Mouse (Mus musculus): ENCODE results near the gene Scd2. TPM values are rescaled to one million over a fixed set of nuclear protein-coding genes. Genes with fewer than 3 reads are reported as not detected.
"Not testable (repeated sequence)": the region's sequence is repeated elsewhere in the genome, so short reads cannot be mapped to it uniquely, and the experiment has no call there.

The Scd2 gene
- polyA plus RNA-seq, 1 experiment from 2014 or later, result 224 TPM

DNA sequence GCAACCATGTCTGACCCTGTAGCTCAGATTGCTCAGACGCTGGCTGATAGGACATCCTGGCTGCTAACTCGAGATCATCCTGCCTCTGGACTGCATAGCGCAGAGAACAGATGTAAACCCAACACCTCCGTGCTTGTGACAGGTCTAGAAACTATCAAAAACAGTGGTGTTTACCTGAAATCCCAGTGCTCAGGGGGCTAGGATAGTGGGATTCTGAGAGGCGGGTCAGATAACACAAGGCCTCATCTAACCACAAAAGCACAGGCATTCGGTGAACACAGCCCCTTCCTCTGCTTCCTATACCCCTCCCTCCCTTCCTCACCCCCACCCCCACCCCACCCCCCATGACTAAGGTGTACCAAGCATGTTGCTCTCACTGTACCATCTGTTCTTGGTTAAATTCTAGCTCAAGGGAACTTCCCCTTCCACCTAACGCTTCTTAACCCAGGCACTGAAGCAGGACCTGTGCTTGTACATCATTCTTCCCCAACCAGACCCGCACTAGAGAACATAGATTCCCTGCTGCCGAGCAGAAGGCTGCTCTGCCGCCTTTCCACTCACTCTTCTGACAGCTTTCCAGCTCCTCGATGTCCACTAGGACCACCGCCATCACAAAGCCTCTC is 41.4 kb upstream of the Scd2 start:
- DNase-seq (ENCODE audit: low spot score), result no peak
- no peak overlapping the region for H3K9ac ChIP-seq (ENCODE audit: low read depth, low read length)
- no peak for ATAC-seq (ENCODE audit: low read depth)
- peaks cover 7% of the 10 kb centered on the region for H3K4me1 ChIP-seq (ENCODE audit: control insufficient read depth, insufficient read depth, low read length)
- H3K36me3 ChIP-seq (ENCODE audit: control insufficient read depth, insufficient read depth, low read length), result no peaks in the 10 kb centered on the region
- H3K4me2 ChIP-seq (ENCODE audit: low read depth, low read length), result no peak overlapping the region
- H3K9me3 ChIP-seq (ENCODE audit: control insufficient read depth, low read length), result no peaks in the 10 kb centered on the region
- no peaks in the 10 kb centered on the region for H3K27me3 ChIP-seq (replicated peaks; ENCODE audit: control insufficient read depth, insufficient read depth, low read length)
- no peak overlapping the region for H3K4me3 ChIP-seq (ENCODE audit: low read depth, low read length)
- 43% methylated on average over 12 of the region's 12 CpGs for WGBS
- H3K27ac ChIP-seq (replicated peaks; ENCODE audit: low read depth, low read length), result no peak overlapping the region

DNA sequence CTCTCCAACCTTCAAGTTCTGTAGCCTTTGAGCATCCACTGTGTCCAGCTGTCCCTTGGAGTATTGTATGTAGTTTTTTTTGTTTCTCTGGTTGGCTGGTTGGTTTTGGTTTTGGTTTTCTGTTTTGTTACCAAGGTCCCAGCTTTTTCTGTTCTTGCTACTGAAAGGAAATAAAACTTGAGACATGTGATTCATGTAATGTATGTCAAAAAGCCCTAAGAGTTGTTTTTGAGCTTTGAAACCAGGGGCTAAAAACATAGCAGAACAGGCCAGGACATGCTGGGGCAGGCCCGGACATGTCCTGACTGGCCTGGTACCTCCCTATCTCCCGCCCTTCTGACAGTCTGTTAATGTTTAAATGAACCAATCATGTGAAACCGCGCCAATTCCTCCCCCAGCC is 39.4 kb upstream of the Scd2 start:
- DNase-seq (ENCODE audit: low spot score); H3K4me1 ChIP-seq (ENCODE audit: control insufficient read depth, insufficient read depth, low read length); H3K9me3 ChIP-seq (ENCODE audit: control insufficient read depth, low read length); H3K4me2 ChIP-seq (ENCODE audit: low read depth, low read length); H3K27ac ChIP-seq (replicated peaks; ENCODE audit: low read depth, low read length); H3K36me3 ChIP-seq (ENCODE audit: control insufficient read depth, insufficient read depth, low read length); H3K9ac ChIP-seq (ENCODE audit: low read depth, low read length); H3K4me3 ChIP-seq (ENCODE audit: low read depth, low read length); H3K27me3 ChIP-seq (replicated peaks; ENCODE audit: control insufficient read depth, insufficient read depth, low read length); ATAC-seq (ENCODE audit: low read depth): not testable (repeated sequence)
- WGBS, result 83% methylated on average over 2 of the region's 4 CpGs

DNA sequence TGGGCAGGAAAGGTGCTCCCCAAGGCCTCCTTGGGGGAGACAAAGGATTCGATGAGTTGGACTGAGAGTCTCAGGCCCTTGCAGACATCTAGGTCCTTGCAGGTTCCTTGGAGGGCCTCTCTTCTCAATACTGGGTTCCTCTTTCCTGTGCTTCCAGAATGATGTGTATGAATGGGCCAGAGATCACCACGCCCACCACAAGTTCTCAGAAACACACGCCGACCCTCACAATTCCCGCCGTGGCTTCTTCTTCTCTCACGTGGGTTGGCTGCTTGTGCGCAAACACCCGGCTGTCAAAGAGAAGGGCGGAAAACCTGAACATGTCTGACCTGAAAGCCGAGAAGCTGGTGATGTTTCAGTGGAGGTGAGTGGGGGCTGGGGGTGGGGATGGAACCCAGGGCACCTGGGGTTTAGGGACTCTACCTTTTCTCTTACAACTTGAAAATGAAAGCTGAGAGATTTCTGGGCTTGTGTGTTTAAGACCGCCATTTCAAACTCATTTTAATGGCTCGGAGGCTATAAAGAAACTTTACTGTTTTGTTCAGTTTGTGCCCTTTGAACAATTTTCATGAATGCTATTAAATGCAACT is 36.0 kb upstream of the Scd2 start:
- 87% methylated on average over 13 of the region's 13 CpGs for WGBS

DNA sequence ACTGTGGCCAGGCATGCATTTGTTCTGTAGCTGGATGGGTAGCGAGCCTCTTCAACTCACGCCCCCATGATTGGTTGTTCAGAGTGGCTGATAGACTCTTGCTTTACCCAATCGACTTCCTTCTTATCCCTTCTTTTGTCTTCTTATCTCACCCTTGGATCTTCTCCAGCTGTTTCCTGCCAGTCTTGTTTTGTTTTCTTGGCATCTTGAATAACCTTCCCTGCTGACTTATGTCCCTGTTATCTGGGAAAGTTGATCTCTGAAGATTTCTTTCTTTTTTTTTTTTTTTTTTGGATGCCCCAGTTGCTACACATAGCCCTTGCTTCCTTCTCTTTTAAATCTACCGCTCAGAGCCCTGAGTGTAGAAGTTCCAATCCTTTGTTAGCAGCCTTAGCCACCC is 34.0 kb upstream of the Scd2 start:
- Histone ChIP-seq H3K4me2 (ENCODE audit: low read depth, low read length) (no peak overlapping the region), H3K27me3 (replicated peaks; ENCODE audit: control insufficient read depth, insufficient read depth, low read length) (no peaks in the 10 kb centered on the region), H3K9me3 (ENCODE audit: control insufficient read depth, low read length) (no peaks in the 10 kb centered on the region), H3K4me3 (ENCODE audit: low read depth, low read length) (no peak overlapping the region), H3K36me3 (ENCODE audit: control insufficient read depth, insufficient read depth, low read length) (no peaks in the 10 kb centered on the region), H3K27ac (replicated peaks; ENCODE audit: low read depth, low read length) (no peak overlapping the region), H3K9ac (ENCODE audit: low read depth, low read length) (no peak overlapping the region), H3K4me1 (ENCODE audit: control insufficient read depth, insufficient read depth, low read length) (no peaks in the 10 kb centered on the region)
- 70% methylated on average over 4 of the region's 4 CpGs for WGBS
- DNase-seq (ENCODE audit: low spot score) (no peak), ATAC-seq (ENCODE audit: low read depth) (no peak)

More for the DNA sequence above, 36.0 kb upstream of the Scd2 start:
- ATAC-seq (ENCODE audit: low read depth) (no peak), DNase-seq (ENCODE audit: low spot score) (no peak)
- Histone ChIP-seq H3K27me3 (replicated peaks; ENCODE audit: control insufficient read depth, insufficient read depth, low read length) (no peaks in the 10 kb centered on the region), H3K9me3 (ENCODE audit: control insufficient read depth, low read length) (no peaks in the 10 kb centered on the region), H3K36me3 (ENCODE audit: control insufficient read depth, insufficient read depth, low read length) (no peaks in the 10 kb centered on the region), H3K27ac (replicated peaks; ENCODE audit: low read depth, low read length) (no peak overlapping the region), H3K4me1 (ENCODE audit: control insufficient read depth, insufficient read depth, low read length) (no peaks in the 10 kb centered on the region), H3K4me2 (ENCODE audit: low read depth, low read length) (no peak overlapping the region), H3K4me3 (ENCODE audit: low read depth, low read length) (no peak overlapping the region), H3K9ac (ENCODE audit: low read depth, low read length) (no peak overlapping the region)

DNA sequence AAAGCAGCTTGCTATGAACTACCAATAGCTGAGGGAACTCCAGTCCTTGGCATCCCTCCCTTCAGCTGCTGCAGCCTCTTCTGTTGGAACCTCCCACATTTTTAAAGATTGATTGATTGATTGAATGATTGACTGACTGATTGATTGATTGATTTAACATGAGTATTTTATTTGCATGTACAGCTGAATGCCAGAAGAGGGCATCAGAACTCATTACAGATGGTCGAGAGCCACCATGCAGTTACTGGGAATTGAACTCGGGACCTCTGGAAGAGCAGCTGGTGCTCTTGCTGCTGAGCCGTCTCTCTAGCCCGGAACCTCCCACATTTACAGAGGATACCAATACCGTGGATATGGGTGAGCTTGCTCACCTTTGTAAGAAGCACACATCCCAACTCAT is 33.0 kb upstream of the Scd2 start:
- ATAC-seq (ENCODE audit: low read depth), result no peak
- Histone ChIP-seq H3K9me3 (ENCODE audit: control insufficient read depth, low read length) (no peaks in the 10 kb centered on the region), H3K27ac (replicated peaks; ENCODE audit: low read depth, low read length) (no peak overlapping the region), H3K9ac (ENCODE audit: low read depth, low read length) (no peak overlapping the region), H3K36me3 (ENCODE audit: control insufficient read depth, insufficient read depth, low read length) (no peaks in the 10 kb centered on the region), H3K4me2 (ENCODE audit: low read depth, low read length) (no peak overlapping the region), H3K4me3 (ENCODE audit: low read depth, low read length) (no peak overlapping the region), H3K27me3 (replicated peaks; ENCODE audit: control insufficient read depth, insufficient read depth, low read length) (no peaks in the 10 kb centered on the region), H3K4me1 (ENCODE audit: control insufficient read depth, insufficient read depth, low read length) (no peaks in the 10 kb centered on the region)
- WGBS, result 72% methylated on average over 5 of the region's 5 CpGs
- no peak for DNase-seq (ENCODE audit: low spot score)

DNA sequence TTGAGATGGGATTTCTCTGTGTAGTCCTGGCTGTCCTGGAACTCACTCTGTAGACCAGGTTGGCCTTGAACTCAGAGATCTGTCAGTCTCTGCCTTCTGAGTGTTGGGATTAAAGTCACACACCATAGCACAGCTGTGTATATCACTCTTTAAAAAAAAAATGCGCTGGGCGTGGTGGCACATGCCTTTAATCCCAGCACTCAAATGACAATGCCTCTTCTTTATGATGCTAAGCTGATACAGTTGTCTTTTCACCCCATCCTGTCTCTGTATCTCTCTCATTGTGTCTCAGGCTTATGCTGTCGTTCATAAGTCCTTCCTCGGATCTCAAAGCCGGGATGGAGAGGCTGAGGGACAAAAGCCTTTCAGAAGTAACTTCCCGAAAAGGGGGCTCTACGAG is 31.7 kb upstream of the Scd2 start:
- H3K9me3 ChIP-seq (ENCODE audit: control insufficient read depth, low read length), result no peaks in the 10 kb centered on the region
- H3K27me3 ChIP-seq (replicated peaks; ENCODE audit: control insufficient read depth, insufficient read depth, low read length), result no peaks in the 10 kb centered on the region
- H3K36me3 ChIP-seq (ENCODE audit: control insufficient read depth, insufficient read depth, low read length), result no peaks in the 10 kb centered on the region
- no peak overlapping the region for H3K27ac ChIP-seq (replicated peaks; ENCODE audit: low read depth, low read length)
- no peak overlapping the region for H3K9ac ChIP-seq (ENCODE audit: low read depth, low read length)
- no peak for ATAC-seq (ENCODE audit: low read depth)
- DNase-seq (ENCODE audit: low spot score), result no peak
- no peak overlapping the region for H3K4me2 ChIP-seq (ENCODE audit: low read depth, low read length)
- 81% methylated on average over 7 of the region's 7 CpGs for WGBS
- H3K4me3 ChIP-seq (ENCODE audit: low read depth, low read length), result no peak overlapping the region
- H3K4me1 ChIP-seq (ENCODE audit: control insufficient read depth, insufficient read depth, low read length), result peaks cover 9% of the 10 kb centered on the region

DNA sequence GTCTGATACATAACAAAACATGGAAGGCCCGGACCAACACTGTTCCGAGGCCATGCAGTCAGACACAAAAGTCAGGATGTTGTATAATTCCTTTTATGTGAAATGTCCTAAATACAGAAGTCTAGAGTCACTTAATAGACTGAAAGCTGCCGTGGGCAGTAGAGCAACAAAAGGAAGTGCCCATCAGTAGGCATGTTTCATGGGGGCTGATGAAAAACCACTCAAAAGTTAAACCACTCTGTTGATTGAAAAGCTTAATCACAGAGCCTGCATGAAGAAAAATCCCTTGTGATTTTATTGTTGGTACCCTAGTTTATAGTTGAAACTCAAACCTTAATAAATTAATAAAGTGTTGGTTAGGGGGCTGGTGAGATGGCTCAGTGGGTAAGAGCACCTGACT is 29.9 kb upstream of the Scd2 start:
- Histone ChIP-seq H3K4me3 (ENCODE audit: low read depth, low read length) (no peak overlapping the region), H3K27me3 (replicated peaks; ENCODE audit: control insufficient read depth, insufficient read depth, low read length) (no peaks in the 10 kb centered on the region), H3K9ac (ENCODE audit: low read depth, low read length) (no peak overlapping the region), H3K36me3 (ENCODE audit: control insufficient read depth, insufficient read depth, low read length) (no peaks in the 10 kb centered on the region), H3K9me3 (ENCODE audit: control insufficient read depth, low read length) (no peaks in the 10 kb centered on the region), H3K4me2 (ENCODE audit: low read depth, low read length) (no peak overlapping the region), H3K27ac (replicated peaks; ENCODE audit: low read depth, low read length) (no peak overlapping the region), H3K4me1 (ENCODE audit: control insufficient read depth, insufficient read depth, low read length) (peaks cover 9% of the 10 kb centered on the region)
- 77% methylated on average over 3 of the region's 3 CpGs for WGBS
- ATAC-seq (ENCODE audit: low read depth) (no peak), DNase-seq (ENCODE audit: low spot score) (no peak)

DNA sequence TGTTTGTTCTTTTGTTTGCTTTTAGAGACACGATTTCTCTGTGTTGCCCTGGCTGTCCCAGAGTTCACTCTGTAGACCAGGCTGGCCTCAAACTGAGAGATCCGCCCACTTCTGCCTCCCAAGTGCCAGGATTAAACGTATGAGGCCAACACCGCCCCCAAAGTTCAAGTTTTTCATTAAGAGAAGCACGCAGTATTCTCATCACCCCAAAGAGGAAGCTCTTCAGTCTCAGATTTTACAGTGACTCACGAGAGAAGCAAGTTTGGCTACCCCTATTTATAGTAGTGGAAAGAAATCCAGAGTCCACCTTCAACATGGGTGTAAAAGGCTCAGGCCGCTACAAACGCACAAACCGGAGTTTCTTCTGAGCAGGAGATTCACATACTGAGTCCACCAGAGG is 29.2 kb upstream of the Scd2 start:
- Histone ChIP-seq H3K27me3 (replicated peaks; ENCODE audit: control insufficient read depth, insufficient read depth, low read length) (no peaks in the 10 kb centered on the region), H3K4me3 (ENCODE audit: low read depth, low read length) (no peak overlapping the region), H3K9ac (ENCODE audit: low read depth, low read length) (no peak overlapping the region), H3K9me3 (ENCODE audit: control insufficient read depth, low read length) (no peaks in the 10 kb centered on the region), H3K4me2 (ENCODE audit: low read depth, low read length) (no peak overlapping the region), H3K4me1 (ENCODE audit: control insufficient read depth, insufficient read depth, low read length) (peaks cover 9% of the 10 kb centered on the region), H3K36me3 (ENCODE audit: control insufficient read depth, insufficient read depth, low read length) (no peaks in the 10 kb centered on the region), H3K27ac (replicated peaks; ENCODE audit: low read depth, low read length) (no peak overlapping the region)
- 71% methylated on average over 9 of the region's 9 CpGs for WGBS
- ATAC-seq (ENCODE audit: low read depth) (no peak), DNase-seq (ENCODE audit: low spot score) (no peak)

DNA sequence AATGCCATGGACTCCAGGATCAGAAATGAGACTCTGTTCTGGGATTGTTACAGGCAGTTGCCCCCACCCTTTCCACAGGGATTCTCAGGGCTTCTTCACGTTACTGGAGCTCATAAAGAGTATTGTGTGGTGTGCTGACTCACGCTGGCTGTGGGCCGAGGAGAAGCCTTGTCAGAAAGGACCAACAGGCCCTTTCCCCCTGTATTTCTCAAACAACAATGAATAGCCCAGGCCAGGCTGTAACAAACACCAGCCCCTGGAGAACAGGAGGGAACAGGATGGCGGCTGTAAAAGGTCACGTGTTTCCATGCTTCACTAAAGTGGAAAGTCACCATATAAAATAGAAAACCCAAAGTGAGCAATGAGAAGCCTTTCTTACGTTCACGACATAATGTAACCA is 28.2 kb upstream of the Scd2 start:
- no peak overlapping the region for H3K27ac ChIP-seq (replicated peaks; ENCODE audit: low read depth, low read length)
- H3K4me3 ChIP-seq (ENCODE audit: low read depth, low read length), result no peak overlapping the region
- no peak for ATAC-seq (ENCODE audit: low read depth)
- H3K36me3 ChIP-seq (ENCODE audit: control insufficient read depth, insufficient read depth, low read length), result no peaks in the 10 kb centered on the region
- peaks cover 9% of the 10 kb centered on the region for H3K4me1 ChIP-seq (ENCODE audit: control insufficient read depth, insufficient read depth, low read length)
- H3K9ac ChIP-seq (ENCODE audit: low read depth, low read length), result no peak overlapping the region
- H3K4me2 ChIP-seq (ENCODE audit: low read depth, low read length), result no peak overlapping the region
- DNase-seq (ENCODE audit: low spot score), result no peak
- WGBS, result 51% methylated on average over 7 of the region's 7 CpGs
- no peaks in the 10 kb centered on the region for H3K27me3 ChIP-seq (replicated peaks; ENCODE audit: control insufficient read depth, insufficient read depth, low read length)
- H3K9me3 ChIP-seq (ENCODE audit: control insufficient read depth, low read length), result no peaks in the 10 kb centered on the region

Data from embryonic facial prominence, embryonic 14.5 days (tissue).